Mouse (Mus musculus): ENCODE data around the gene Syndig1.

Gene Syndig1

GRCm38 (mm10) chr2:149877954-149878353 lies 48.9 kb downstream of the Syndig1 start:
- no peak for DNase-seq (ENCODE audit: low read depth)

GRCm38 (mm10) chr2:149887634-149888033 lies 58.6 kb downstream of the Syndig1 start:
- DNase-seq (ENCODE audit: low read depth): no peak

GRCm38 (mm10) chr2:149891647-149892046 lies 62.6 kb downstream of the Syndig1 start:
- no peak for DNase-seq (ENCODE audit: low read depth)

- DNase-seq (ENCODE audit: low read depth): no peak
Observed at GRCm38 (mm10) chr2:149896337-149896736, 67.3 kb downstream of the Syndig1 start.

- no peak for DNase-seq (ENCODE audit: low read depth)
Observed at GRCm38 (mm10) chr2:149899615-149900014, 70.6 kb downstream of the Syndig1 start.

GRCm38 (mm10) chr2:149900606-149901005 lies 71.6 kb downstream of the Syndig1 start:
- no peak for DNase-seq (ENCODE audit: low read depth)

- no peak for DNase-seq (ENCODE audit: low read depth)
Observed at GRCm38 (mm10) chr2:149904405-149904804, 75.4 kb downstream of the Syndig1 start.

- no peak for DNase-seq (ENCODE audit: low read depth)
Observed at GRCm38 (mm10) chr2:149906694-149907093, 77.7 kb downstream of the Syndig1 start.

- no peak for DNase-seq (ENCODE audit: low read depth)
Observed at GRCm38 (mm10) chr2:149917162-149917561, 88.2 kb downstream of the Syndig1 start.

GRCm38 (mm10) chr2:149923561-149923960 lies 94.5 kb downstream of the Syndig1 start:
- DNase-seq (ENCODE audit: low read depth): no peak

GRCm38 (mm10) chr2:149925911-149926310 lies 96.9 kb downstream of the Syndig1 start:
- no peak for DNase-seq (ENCODE audit: low read depth)

GRCm38 (mm10) chr2:149927001-149927400 lies 98.0 kb downstream of the Syndig1 start:
- DNase-seq (ENCODE audit: low read depth): no peak

- no peak for DNase-seq (ENCODE audit: low read depth)
Observed at GRCm38 (mm10) chr2:149927481-149927880, 98.5 kb downstream of the Syndig1 start.

GRCm38 (mm10) chr2:149929986-149930385 lies 101.0 kb downstream of the Syndig1 start:
- no peak for DNase-seq (ENCODE audit: low read depth)

GRCm38 (mm10) chr2:149931111-149931510 lies 102.1 kb downstream of the Syndig1 start:
- DNase-seq (ENCODE audit: low read depth): no peak

- no peak for DNase-seq (ENCODE audit: low read depth)
Observed at GRCm38 (mm10) chr2:149932095-149932494, 103.1 kb downstream of the Syndig1 start.

GRCm38 (mm10) chr2:149933247-149933898 lies 104.4 kb downstream of the Syndig1 start:
- no peak for DNase-seq (ENCODE audit: low read depth)

GRCm38 (mm10) chr2:149934139-149934538 lies 105.1 kb downstream of the Syndig1 start:
- no peak for DNase-seq (ENCODE audit: low read depth)

GRCm38 (mm10) chr2:149938829-149939228 lies 109.8 kb downstream of the Syndig1 start:
- DNase-seq (ENCODE audit: low read depth): no peak

- DNase-seq (ENCODE audit: low read depth): no peak
Observed at GRCm38 (mm10) chr2:149939586-149939985, 110.6 kb downstream of the Syndig1 start.

- DNase-seq (ENCODE audit: low read depth): no peak
Observed at GRCm38 (mm10) chr2:149950641-149951040, 121.6 kb downstream of the Syndig1 start.

- DNase-seq (ENCODE audit: low read depth): no peak
Observed at GRCm38 (mm10) chr2:149971014-149971413, 142.0 kb downstream of the Syndig1 start.

GRCm38 (mm10) chr2:149973583-149973982 lies 144.6 kb downstream of the Syndig1 start:
- no peak for DNase-seq (ENCODE audit: low read depth)

GRCm38 (mm10) chr2:149980419-149980818 lies 151.4 kb downstream of the Syndig1 start:
- no peak for DNase-seq (ENCODE audit: low read depth)
